Mouse (Mus musculus): ENCODE data around the gene Shroom3. TPM values are rescaled to one million over a fixed set of nuclear protein-coding genes. Genes with fewer than 3 reads are reported as not detected.

The Shroom3 gene
- polyA plus RNA-seq, 1 experiment from 2014 or later = 2.9 TPM

GRCm38 (mm10) chr5:93000774-93001757 lies 317.8 kb downstream of the Shroom3 start:
- no peak overlapping the region for H3K4me3 ChIP-seq (ENCODE audit: low read depth, low read length)
- no peak overlapping the region for H3K9ac ChIP-seq (replicated peaks; ENCODE audit: low read depth, low read length)
- H3K4me2 ChIP-seq (ENCODE audit: low read depth, low read length) = no peak overlapping the region
- no peaks in the 10 kb centered on the region for H3K4me1 ChIP-seq (ENCODE audit: control insufficient read depth, insufficient read depth, low read length)
- ATAC-seq (ENCODE audit: low read depth) = no peak
- H3K9me3 ChIP-seq (ENCODE audit: control insufficient read depth, low read length) = no peaks in the 10 kb centered on the region
- no peaks in the 10 kb centered on the region for H3K27me3 ChIP-seq (ENCODE audit: control insufficient read depth, insufficient read depth, low read length)
- H3K27ac ChIP-seq (ENCODE audit: low read depth, low read length) = no peak overlapping the region
- 70% methylated on average over 17 of the region's 17 CpGs for WGBS
- H3K36me3 ChIP-seq (ENCODE audit: control insufficient read depth, insufficient read depth, low read length) = no peaks in the 10 kb centered on the region

GRCm38 (mm10) chr5:93002615-93003014 lies 319.4 kb downstream of the Shroom3 start:
- Histone ChIP-seq H3K36me3 (ENCODE audit: control insufficient read depth, insufficient read depth, low read length) (no peaks in the 10 kb centered on the region), H3K4me3 (ENCODE audit: low read depth, low read length) (no peak overlapping the region), H3K9me3 (ENCODE audit: control insufficient read depth, low read length) (no peaks in the 10 kb centered on the region), H3K27ac (ENCODE audit: low read depth, low read length) (no peak overlapping the region), H3K27me3 (ENCODE audit: control insufficient read depth, insufficient read depth, low read length) (no peaks in the 10 kb centered on the region), H3K4me1 (ENCODE audit: control insufficient read depth, insufficient read depth, low read length) (no peaks in the 10 kb centered on the region), H3K9ac (replicated peaks; ENCODE audit: low read depth, low read length) (no peak overlapping the region), H3K4me2 (ENCODE audit: low read depth, low read length) (no peak overlapping the region)
- no peak for ATAC-seq (ENCODE audit: low read depth)
- WGBS = 98% methylated on average over 2 of the region's 2 CpGs

- H3K4me1 ChIP-seq (ENCODE audit: control insufficient read depth, insufficient read depth, low read length) = no peaks in the 10 kb centered on the region
- no peaks in the 10 kb centered on the region for H3K36me3 ChIP-seq (ENCODE audit: control insufficient read depth, insufficient read depth, low read length)
- H3K27ac ChIP-seq (ENCODE audit: low read depth, low read length) = no peak overlapping the region
- H3K27me3 ChIP-seq (ENCODE audit: control insufficient read depth, insufficient read depth, low read length) = no peaks in the 10 kb centered on the region
- peak overlapping the region; percentile 29; the same call in 1 of the 2 replicates for H3K4me2 ChIP-seq (ENCODE audit: low read depth, low read length)
- H3K4me3 ChIP-seq (ENCODE audit: low read depth, low read length) = no peak overlapping the region
- WGBS = 12% methylated on average over 20 of the region's 20 CpGs
- no peak overlapping the region for H3K9ac ChIP-seq (replicated peaks; ENCODE audit: low read depth, low read length)
- H3K9me3 ChIP-seq (ENCODE audit: control insufficient read depth, low read length) = no peaks in the 10 kb centered on the region
- no peak; the same call in 1 of the 2 replicates for ATAC-seq (ENCODE audit: low read depth)
Measured at GRCm38 (mm10) chr5:93005229-93005814, 322.1 kb downstream of the Shroom3 start.

- no peaks in the 10 kb centered on the region for H3K4me1 ChIP-seq (ENCODE audit: control insufficient read depth, insufficient read depth, low read length)
- H3K36me3 ChIP-seq (ENCODE audit: control insufficient read depth, insufficient read depth, low read length) = no peaks in the 10 kb centered on the region
- H3K9me3 ChIP-seq (ENCODE audit: control insufficient read depth, low read length) = no peaks in the 10 kb centered on the region
- H3K4me2 ChIP-seq (ENCODE audit: low read depth, low read length) = no peak overlapping the region; the same call in 1 of the 2 replicates
- no peak overlapping the region for H3K9ac ChIP-seq (replicated peaks; ENCODE audit: low read depth, low read length)
- 38% methylated on average over 14 of the region's 14 CpGs for whole genome bisulfite sequencing
- no peak overlapping the region for H3K4me3 ChIP-seq (ENCODE audit: low read depth, low read length)
- no peak overlapping the region for H3K27ac ChIP-seq (ENCODE audit: low read depth, low read length)
- peak; percentile 44; the same call in 1 of the 2 replicates for ATAC-seq (ENCODE audit: low read depth)
- no peaks in the 10 kb centered on the region for H3K27me3 ChIP-seq (ENCODE audit: control insufficient read depth, insufficient read depth, low read length)
Measured at GRCm38 (mm10) chr5:93005815-93006341, 322.6 kb downstream of the Shroom3 start.

GRCm38 (mm10) chr5:93008256-93008655 lies 325.0 kb downstream of the Shroom3 start:
- Histone ChIP-seq H3K9ac (replicated peaks; ENCODE audit: low read depth, low read length) (no peak overlapping the region), H3K4me1 (ENCODE audit: control insufficient read depth, insufficient read depth, low read length) (no peaks in the 10 kb centered on the region), H3K27me3 (ENCODE audit: control insufficient read depth, insufficient read depth, low read length) (no peaks in the 10 kb centered on the region), H3K9me3 (ENCODE audit: control insufficient read depth, low read length) (no peaks in the 10 kb centered on the region), H3K4me3 (ENCODE audit: low read depth, low read length) (no peak overlapping the region), H3K36me3 (ENCODE audit: control insufficient read depth, insufficient read depth, low read length) (no peaks in the 10 kb centered on the region), H3K4me2 (ENCODE audit: low read depth, low read length) (no peak overlapping the region), H3K27ac (ENCODE audit: low read depth, low read length) (no peak overlapping the region)
- WGBS = 94% methylated on average over 9 of the region's 9 CpGs
- no peak for ATAC-seq (ENCODE audit: low read depth)

MicroRNA genes within 50 kb of the gene (microRNA counts, 519-probe panel; counts per million panel counts)
- not detected for microRNA mmu-miR-1961

Small RNA genes within 50 kb of the gene (microRNA-seq; reads per million reads assigned to microRNA genes)
- gene Mir1961 = not detected

Other genes starting within 250 kb of the Shroom3 start
- gene Nup54, start 248.2 kb upstream of the Shroom3 start, polyA plus RNA-seq (2014; fragmentation: Nextera tagmentation; extraction: Ambion mirVana) = 52.7 and 53.7 TPM in 2 replicates
- gene Scarb2, start 176.6 kb upstream of the Shroom3 start, polyA plus RNA-seq (2014; fragmentation: Nextera tagmentation; extraction: Ambion mirVana) = 16.2 and 17.6 TPM in 2 replicates
- gene Fam47e, start 128.4 kb upstream of the Shroom3 start, polyA plus RNA-seq (2014; fragmentation: Nextera tagmentation; extraction: Ambion mirVana) = 1.4 and 2.1 TPM in 2 replicates
- 10.9 and 13.4 TPM in 2 replicates for gene Stbd1, start 80.4 kb upstream of the Shroom3 start, polyA plus RNA-seq (2014; fragmentation: Nextera tagmentation; extraction: Ambion mirVana)
- 0.70 and 0.80 TPM in 2 replicates for gene Ccdc158, start 8.2 kb upstream of the Shroom3 start, polyA plus RNA-seq (2014; fragmentation: Nextera tagmentation; extraction: Ambion mirVana)